Mouse (Mus musculus): ENCODE results near the gene Slc22a4.
"Not testable (repeated sequence)": the region's sequence is repeated elsewhere in the genome, so short reads cannot be mapped to it uniquely, and the experiment has no call there.

Slc22a4 gene

DNA sequence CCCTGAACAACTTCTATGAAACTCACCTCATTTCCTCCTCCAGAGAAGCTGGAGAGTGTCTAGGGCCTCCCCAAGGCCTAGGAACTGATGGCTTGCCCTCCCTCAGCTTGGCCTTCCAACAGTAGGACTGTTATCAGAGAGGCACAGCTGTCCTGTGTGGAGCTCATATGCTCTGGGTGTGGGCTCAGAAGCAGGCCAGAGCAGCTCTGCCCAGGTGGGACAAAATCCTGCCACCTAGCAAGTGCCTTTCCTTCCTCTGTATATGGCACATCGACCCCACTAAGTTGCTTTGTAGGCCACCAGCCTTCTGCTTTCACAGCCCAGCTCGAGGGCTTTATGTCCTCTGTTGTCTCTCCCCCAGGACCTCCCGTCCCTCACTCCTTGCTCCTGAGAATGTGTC, 23.2 kb downstream of the Slc22a4 start:
- DNase-seq (ENCODE audit: low read depth): no peak

DNA sequence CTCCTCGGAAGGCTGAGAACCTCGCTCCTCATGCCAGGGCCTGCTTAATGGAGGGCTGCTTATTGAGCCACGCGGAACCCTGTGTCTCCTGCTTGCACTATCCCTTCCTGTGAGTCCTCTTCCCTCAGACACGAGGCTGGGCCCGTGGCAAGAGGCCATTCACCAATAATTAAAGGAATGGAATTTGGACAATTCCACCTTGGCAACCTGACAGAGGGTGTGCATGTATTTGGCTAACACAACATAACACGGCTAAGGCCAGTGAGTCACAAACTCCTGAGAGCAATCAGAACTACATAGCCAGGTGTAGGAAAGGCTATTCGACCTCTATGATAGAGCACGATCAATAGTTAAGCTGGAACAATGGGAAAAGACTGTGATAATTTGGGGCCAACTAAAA, 23.7 kb downstream of the Slc22a4 start:
- peak; percentile 59 for DNase-seq (ENCODE audit: low read depth)

DNA sequence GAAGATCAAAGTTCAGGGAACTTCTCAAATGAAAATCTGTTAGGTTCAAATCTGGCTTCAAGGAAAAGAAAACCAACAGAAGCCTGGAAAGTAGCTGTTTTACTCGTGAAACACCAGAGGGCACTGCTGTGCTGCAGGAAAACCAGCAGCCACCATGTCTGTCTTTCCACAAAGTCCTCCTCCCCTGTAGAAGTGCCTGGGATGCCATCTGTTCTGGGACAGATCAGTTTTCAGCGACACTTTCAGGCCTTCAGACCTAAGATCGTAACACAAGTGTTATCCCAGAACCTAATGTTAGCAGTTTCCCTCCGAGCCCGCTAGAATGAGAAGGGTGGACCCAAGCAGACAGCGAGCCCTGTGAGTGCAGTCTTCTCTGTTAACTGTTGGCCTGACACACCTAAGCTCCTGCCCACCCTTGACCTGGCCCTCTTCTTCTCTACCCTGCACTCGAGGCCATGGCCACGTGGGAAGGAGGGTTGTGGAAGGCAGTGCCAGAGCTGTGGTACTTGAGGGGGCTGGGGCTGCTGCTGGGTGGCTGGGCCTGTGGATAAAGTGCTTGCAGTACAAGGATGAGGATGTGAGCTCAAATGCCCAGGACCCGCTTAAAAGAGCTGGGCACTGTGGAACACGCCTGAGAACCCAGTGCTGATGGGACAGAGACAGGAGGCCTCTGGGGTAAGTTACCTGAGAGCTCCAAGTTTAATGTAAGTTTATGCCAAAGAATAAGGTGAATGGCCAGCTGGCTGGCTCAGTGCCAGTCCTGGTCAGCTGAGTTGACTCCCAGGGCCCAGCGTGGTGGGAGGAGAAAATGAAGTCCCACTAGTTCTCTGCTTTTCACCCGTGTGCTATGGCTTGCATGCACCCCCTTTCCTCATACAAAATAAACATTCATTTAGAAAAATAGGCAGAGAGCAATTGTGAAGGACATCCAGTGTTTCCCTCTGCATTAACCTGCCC, 24.9 kb downstream of the Slc22a4 start:
- DNase-seq (ENCODE audit: low read depth): not testable (repeated sequence)

DNA sequence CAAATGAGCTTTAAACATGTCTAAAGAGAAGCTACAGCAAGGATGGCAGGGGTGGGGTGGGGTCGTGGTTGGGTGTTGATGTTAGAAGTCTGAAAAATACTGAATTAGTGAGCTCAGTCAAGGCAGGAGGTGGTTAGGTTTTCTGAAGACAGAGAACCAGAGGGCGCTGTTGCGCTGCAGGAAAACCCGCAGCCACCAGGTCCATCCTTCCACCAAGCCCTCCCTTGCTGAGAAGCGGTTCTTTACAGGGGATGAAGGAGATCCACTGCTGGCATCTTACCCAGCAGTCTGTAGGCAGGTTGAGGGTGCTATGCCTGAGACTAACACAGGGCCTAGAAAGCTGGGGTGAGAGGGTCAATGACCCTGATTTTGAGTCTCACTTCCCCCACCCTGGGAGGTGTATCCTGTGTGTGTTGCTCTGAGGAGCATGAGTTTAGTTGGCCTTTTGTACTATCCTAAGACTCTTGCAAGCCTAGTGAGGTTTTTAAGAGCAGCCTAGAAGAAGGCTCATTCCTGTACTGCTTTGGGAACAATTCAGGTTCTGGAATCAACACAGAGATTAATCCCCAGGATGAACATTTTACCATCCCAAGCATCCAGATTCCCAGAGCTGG, 25.6 kb downstream of the Slc22a4 start:
- no peak for DNase-seq (ENCODE audit: low read depth)

DNA sequence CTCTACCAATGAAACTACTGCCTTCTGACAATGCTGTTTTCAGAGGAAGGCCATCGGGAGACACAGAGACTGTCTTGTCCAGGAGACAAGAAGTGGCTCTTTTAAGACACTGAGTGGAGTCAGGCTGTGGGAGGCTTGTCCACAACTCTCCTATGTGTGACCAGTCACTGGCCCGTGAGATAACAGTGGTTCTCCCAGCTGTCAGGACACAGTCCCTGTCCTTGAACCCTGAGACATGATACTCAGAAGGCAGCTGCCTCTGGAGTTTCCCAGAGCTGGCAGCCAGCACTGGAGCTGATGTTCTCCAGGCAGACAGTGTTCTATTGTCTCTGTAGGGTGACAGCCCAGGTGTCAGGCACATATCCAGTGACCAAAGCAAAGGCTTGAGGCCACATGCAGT, 30.2 kb downstream of the Slc22a4 start:
- DNase-seq (ENCODE audit: low read depth): no peak

DNA sequence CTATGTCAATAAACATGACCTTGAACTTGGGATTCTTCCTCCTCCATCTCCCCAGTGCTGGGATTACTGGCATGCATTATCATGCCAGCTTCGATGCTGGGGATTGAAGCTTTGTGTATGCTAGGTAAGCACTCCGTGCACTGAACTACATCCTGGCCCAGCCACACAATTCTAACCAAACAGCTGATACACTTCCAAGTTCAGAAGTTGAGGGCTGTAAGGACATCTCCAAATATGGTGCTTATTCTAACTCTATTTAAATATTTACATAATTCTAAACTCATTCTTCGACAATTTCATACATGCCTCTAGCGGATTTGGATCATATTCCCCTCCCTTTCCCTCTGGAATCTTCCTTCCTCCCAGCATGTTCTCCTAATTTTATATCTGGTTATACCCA, 35.6 kb downstream of the Slc22a4 start:
- DNase-seq (ENCODE audit: low read depth): no peak

DNA sequence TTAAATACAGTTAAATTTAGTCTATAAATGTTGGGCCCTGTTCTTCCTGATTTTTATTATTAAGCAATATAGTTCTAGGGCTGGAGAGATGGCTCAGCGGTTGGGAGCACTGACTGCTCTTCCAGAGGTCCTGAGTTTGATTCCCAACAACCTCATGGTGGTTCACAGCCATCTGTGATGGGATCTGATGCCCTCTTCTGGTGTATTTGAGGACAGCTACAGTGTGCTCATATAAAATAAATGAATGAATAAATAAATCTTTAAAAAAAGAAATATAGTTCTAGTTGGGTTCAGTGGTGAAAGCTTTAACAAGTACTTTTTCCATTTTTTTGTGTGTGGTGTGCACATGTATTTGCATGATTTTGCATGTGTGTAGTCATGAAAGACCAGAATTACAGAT, 38.7 kb downstream of the Slc22a4 start:
- no peak for DNase-seq (ENCODE audit: low read depth)

DNA sequence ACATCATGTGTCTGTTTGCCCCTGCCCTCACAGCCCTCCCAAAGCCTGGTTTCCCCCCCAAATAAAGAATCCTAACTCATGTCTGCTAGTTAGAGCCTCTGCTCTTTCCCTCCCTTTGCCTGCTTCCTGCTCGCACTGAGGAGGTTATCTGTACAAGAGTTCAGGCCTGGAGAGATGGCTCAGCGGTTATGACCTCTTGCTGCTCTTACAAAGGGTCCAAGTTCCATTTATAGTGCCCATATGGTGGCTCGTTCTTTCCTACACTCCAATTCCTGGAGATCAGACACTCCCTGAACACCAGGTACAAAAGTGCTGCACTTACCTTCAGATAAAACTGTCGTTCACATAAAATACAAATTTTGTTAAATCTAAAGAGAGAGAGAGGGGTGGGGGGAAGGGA, 39.8 kb downstream of the Slc22a4 start:
- no peak for DNase-seq (ENCODE audit: low read depth)

DNA sequence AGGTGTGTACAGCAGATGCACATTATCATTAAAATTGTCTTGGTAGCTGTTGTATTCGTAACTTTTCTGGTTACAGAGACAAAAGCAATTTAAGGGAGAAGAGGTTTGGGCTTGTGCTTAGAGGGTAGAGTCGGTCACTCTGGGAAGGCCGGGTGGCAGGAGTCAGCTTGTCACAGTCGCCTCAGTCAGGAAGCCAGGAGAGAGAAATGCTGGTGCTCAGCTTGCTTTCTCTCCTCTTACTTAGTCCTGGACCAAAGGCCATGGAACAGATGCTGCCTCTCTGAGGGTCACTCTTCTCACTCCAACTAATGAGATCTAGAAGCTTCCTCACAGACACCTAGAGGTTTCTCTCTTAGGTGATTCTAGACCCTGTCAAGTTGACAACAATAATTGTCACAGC, 46.5 kb downstream of the Slc22a4 start:
- DNase-seq (ENCODE audit: low read depth): no peak

DNA sequence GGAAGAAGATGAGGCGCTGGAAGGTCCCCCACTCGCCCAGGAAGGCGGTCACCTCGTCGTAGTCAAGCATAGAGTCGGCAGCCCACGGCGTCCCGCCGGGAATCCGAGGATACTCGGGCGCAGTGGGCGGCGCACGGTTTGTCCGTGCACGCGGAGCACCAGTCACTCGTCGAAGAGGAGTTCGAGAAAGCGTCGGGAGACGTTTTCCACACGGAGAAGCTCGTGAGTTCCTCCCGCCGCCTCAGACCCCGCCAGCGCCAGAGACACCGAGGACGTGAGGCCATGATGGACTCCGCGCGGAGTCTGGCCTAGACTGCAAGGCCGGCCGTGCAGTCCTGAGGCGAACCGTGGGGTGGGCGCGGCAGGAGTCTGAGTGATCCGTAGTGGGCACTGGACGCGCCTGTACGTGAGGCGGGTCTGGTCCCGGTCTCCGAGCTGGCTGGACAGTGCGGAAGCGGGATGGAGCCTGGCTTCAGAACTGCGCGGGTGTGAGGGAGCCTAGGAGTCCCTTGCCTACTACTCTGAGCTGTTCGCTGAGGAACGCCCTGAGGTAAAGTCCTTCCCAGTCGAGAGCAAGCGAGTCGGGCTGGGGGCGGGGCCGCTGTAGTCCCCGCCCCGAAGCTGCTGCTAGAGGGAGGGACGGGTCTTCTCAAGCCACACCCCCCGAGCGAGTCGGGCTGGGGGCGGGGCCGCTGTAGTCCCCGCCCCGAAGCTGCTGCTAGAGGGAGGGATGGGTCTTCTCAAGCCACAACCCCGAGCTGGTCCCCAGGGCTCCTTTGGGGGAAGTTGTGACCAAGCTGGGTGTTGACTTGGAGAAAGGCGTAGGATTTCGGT, 47.9 kb downstream of the Slc22a4 start, which contains the start of gene Slc22a21:
Slc22a21 (minus strand) TSS at position 545 of the 834 bp plus-strand sequence.
- peak; percentile 66 for DNase-seq (ENCODE audit: low read depth)

DNA sequence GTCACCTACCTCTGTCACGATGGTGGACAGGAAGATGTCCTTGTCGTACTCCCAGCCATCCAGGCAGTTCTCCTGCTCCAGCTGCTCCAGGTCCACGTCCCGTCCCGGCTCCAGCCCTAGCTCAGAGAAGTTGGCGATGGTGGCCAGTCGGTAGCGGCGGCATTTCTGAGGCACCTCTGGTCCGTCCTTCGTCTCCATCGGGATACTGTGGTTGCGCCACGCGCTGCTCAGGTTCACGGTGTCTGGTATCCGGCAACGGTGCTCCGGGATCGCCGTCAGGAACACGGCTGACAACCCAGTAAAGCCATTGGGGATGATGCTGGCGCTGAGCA, 48.5 kb downstream of the Slc22a4 start:
- DNase-seq (ENCODE audit: low read depth): not testable (repeated sequence)

DNA sequence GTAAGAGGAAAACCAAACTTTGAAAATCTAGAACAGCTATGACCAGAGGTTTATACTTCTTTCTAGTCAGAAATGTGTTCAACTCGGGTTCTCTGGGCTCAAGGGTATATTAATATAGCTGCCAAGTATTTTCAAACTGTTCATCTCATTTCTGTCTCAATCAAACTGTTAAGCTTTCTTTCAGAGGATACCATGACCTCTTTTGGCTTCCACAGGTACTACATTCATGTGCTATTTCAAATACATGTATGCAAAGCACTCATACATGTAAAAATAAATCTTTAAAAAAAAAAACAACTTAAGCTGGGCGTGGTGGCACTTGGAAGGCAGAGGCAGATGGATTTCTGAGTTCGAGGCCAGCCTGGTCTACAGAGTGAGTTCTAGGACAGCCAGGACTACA, 50.2 kb downstream of the Slc22a4 start:
- DNase-seq (ENCODE audit: low read depth): no peak

DNA sequence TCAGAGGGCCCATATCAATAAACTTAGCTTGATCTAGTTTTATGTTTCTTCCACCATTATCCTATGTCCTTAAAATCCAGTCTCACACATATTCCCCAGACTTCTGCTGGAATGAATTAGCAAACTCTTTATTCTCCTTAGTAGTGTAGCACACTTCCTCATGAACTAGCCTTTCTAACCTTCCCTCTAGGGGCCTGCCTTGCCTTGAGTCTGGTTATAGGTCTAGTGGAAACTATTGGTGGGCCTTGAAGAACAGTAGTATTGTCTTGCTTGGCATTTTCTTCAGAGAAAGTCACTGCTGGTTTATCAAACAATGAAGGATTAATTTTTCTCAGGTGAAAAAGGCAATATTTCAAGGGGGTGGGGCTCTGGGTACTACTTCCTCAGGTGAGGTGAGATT, 52.3 kb downstream of the Slc22a4 start:
- DNase-seq (ENCODE audit: low read depth): no peak

DNA sequence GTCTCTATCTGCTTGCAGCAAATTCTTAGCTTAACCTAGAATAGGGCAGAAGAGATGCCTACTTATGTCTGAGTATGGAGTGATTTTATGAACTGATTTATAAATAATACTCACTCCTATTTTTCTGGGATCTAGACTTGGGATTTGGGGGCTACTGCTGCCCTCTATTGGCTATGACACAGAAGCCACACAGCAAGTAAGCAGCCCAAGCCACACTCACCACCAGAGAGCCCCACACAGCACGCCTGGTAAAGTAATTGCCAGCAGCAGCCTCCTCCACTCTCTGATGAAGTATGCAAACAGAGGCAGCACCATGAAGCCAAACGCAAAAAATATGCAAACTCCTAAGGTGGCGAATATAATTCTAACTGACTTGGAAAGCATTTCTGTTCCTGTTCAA, 68.9 kb downstream of the Slc22a4 start:
- DNase-seq (ENCODE audit: low read depth): peak; percentile 25

DNA sequence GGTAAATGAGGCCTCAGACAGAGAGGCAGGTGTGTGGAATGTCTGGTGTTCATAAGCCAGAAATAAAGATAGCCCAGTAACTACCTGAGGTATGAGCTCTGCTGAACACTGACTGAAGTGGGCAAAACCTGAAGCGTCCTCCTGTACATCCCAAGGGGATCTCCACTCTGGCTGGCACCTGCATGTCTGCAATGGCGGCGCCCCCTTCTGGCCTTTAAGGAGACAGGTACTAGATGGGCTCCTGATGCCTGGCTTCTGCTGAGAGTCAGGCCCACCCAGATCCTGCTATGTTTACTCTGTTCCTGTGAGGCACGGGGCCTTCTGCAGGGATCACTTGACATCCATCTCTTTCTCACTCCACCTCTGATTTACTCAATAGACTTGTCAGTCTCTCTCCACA, 69.7 kb downstream of the Slc22a4 start:
- not testable (repeated sequence) for DNase-seq (ENCODE audit: low read depth)

DNA sequence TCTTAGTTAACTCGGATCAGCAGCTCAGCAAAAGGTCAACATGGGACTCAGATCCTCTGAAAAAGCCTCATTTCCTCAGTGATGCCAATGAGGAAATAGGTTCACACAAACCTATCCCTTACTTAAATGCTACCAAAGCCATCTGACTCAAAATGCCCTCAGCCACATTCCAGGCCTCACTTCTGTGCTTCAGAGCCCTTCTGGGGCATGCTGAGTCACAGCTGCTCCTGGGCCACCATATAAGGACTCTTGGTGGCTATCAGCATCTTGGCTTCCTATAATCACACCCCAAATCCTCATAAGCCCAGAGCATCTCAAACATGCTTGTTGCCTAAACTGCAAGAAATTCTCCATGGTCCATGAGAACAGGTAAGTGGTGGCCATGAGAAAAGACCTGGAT, 71.3 kb downstream of the Slc22a4 start:
- peak; percentile 11 for DNase-seq (ENCODE audit: low read depth)

DNA sequence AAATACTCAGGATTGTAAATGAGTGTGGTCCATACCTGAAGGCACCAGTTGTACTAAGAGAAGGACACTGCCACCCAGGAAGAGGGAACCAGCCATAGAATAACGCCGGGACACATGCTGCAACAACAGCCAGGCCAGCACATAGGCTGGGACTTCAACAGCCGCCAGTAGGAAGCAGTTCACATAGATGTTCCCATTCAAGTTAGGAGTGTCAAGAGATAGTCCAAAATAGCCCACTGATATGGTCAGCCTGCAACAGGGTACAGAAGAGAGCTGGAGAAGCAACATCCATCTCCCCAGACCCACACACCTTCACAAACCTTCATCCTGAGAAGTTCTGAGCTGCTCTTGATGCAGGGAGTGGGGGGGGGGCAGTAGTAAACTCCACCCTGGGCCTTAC, 73.2 kb downstream of the Slc22a4 start:
- no peak for DNase-seq (ENCODE audit: low read depth)

DNA sequence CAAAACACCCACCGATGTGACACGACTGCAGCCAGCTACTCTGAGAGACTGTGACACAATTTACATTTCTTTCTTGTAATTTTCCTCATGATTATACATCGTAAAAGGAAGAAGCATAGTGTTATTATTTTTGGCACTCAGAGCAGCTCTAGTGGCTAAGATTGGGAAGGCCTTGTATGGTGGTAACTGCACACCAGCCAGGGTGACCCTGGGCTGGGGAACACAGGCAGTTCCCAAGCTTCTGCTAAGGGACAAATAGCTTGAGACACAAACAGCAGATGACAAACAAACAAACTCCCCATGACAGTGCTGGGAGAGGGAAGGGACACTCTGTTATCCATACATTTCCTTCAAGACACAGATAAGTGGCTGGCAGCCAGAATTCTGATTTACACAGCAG, 77.8 kb downstream of the Slc22a4 start:
- not testable (repeated sequence) for DNase-seq (ENCODE audit: low read depth)
